Mouse (Mus musculus) hematopoietic stem cell, adult 5-6 weeks (primary cell): ENCODE measurements around the gene Ccdc62. TPM values are rescaled to one million over a fixed set of nuclear protein-coding genes. Genes with fewer than 3 reads are reported as not detected.

Experiments
- ATAC-seq, 2 experiments: fragments of 125-278 bp in 1 of 2; replicated peaks in 1 of 2; 2 replicates each; pipeline ENCODE4 v1.8.0; 2016 to 2017; ENCODE audit warnings: inconsistent platforms in 2 of 2, mild to moderate bottlenecking in 2 of 2, moderate number of reproducible peaks in 2 of 2, low read depth in 1 of 2, moderate TSS enrichment in 1 of 2; ENCODE audit not compliant: low FRiP score in 2 of 2, poor library complexity in 2 of 2, severe bottlenecking in 2 of 2, insufficient read depth in 1 of 2, low TSS enrichment in 1 of 2
- total RNA-seq: library from RNA; stranded (forward); fragments of 172-1452, 232-1000 nt; gene quantifications from 2 replicates; pipeline ENCODE4 v1.2.3, GENCODE M21; 2017

The Ccdc62 gene
- total RNA-seq, 1 experiment from 2014 or later: 6.2 TPM

DNA sequence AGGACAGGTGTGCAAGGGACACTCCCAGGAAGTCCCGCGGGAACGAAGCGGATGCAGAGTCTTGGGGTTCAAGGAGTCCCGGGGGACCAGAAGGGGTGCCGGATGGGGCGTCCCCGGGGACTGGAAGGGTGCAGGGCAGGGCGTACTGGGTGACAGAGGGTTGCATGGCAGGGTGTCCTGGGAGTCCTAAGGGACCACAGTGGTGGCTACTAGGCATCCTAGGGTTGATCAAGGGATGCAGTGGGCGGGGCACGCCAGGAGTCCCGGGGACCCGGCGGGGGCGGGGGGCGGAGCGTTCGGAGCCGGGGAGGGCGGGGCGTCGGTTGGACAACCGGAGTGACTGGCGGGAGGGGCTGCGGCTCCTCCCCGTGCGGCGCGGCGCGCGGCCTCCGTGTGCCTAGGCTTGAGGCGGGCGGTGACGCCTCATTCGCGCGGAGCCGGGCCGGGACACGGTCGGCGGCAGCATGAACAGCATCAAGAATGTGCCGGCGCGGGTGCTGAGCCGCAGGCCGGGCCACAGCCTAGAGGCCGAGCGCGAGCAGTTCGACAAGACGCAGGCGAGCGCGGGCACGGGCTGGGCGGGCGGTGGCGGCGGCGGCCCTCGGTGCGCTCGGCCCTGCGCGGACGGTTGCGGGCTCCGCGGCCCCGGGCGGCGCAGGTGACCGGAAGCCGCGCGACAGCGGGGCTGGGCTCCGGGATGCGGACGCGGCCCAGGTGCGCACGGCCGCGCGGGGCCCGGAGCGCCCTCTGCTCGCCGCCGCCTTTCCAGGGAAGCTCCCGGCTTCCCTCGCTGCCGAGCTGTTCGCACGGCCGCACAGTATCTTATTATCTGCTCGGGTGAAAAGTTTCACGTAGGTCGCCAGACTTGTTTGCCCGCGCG lies 43.1 kb downstream of the Ccdc62 start, which contains the start of gene Hip1r:
Gene Hip1r (plus strand): TSS at position 330 of the 880 bp plus-strand sequence.
- ATAC-seq: peak; percentile 31 to 43

DNA sequence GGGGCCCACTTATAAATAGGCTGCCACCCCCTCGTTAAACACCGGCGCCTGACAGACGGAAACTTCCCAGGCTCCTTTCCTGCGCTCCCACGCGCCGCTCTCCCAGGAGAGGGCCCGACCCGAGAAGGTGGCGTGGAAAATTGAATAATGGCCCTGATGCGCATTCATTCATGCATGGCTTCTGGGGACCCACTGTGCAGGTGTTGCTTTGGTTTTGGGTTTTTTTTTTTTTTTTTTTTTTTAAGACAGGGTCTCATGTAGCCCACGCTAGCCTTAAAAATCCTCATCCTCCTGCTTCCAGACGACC lies 43.7 kb downstream of the Ccdc62 start:
- ATAC-seq: no peak

DNA sequence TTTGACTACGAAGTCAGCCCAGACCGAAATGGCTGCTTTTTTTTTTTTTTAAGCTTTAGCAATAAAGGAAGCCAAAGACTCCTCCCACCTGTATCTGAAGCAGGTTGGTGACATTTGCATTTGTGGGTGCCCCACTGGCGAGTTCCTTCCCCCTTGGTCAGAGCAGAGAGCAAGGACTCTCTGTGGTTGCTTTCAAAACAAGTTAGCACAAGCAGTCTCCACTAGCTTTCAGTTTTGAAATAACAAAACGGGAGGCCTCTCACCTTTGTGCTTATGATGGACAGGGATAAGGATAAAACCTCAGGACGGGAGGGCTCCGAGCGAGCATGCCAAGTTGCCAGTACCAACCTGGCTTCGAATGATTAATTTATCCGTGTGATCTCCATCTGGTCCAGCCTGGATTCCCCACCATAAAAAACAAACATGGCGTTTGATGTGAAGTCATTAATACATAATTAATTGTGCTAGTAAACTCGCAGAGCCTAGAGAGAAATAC lies 44.2 kb downstream of the Ccdc62 start:
- peak; percentile 78 to 82 for ATAC-seq

DNA sequence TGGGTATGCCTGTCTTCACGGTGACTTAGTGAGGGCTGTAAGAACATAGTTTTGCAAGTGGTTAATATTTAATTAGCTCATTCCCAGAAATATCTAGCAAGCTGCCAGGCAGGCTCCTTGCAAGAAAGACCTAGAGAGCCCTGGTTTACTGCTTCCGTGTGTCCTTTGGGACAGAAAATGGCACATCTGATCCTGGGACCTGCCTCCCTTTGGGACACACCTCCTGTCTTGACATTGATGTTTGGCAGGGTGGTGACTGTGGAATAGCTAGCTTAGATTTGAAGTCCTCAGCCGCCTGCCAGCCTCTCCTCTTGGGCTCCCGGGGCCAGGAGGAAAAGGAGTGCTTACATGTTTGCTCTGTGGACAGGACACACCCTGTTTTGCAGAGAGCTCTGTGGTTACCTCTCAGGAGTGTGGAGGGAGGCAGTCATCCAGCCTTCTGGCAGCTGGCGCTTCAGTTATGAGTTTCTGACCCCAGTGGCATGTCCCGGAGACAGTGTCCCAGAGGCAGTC lies 45.2 kb downstream of the Ccdc62 start:
- no peak for ATAC-seq

DNA sequence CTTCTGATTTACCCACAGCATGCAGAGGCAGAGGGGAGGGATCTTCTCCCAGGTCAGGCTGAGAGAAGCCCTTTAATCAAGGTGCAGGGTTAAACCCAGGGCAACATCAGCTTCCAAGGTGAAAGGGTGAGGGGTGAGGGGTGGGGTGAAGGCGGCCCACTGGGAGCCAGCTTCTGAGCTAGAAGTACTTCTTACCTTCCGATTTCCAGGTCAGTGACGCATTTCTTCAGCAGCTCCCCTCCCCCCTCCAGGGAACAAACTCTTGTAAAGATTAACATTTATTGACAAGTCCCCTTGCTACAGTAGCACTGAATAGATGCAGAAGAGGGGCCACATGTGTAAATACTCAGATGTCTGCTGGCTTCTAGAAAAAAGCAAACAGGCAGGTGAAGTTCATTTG lies 46.8 kb downstream of the Ccdc62 start:
- no peak for ATAC-seq

DNA sequence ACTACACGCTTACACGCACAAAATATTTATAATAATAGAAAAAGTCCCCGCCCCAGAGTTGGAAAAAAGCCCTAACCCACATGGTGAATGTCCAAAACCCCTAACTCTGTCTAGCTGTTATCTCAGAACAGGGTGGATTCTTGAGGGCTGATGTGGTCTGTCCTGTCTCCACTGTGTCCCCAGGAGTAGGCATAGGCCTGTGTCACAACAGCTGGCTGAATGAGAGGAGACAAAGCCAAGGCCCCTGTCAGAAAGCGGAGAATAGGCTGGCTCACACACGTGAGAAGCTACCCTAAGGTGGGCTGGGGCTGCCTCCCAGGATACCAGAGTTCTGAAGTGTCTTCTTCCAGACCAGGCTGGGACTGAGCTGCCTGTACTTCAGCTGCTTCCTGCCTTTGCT lies 47.7 kb downstream of the Ccdc62 start:
- ATAC-seq: no peak

DNA sequence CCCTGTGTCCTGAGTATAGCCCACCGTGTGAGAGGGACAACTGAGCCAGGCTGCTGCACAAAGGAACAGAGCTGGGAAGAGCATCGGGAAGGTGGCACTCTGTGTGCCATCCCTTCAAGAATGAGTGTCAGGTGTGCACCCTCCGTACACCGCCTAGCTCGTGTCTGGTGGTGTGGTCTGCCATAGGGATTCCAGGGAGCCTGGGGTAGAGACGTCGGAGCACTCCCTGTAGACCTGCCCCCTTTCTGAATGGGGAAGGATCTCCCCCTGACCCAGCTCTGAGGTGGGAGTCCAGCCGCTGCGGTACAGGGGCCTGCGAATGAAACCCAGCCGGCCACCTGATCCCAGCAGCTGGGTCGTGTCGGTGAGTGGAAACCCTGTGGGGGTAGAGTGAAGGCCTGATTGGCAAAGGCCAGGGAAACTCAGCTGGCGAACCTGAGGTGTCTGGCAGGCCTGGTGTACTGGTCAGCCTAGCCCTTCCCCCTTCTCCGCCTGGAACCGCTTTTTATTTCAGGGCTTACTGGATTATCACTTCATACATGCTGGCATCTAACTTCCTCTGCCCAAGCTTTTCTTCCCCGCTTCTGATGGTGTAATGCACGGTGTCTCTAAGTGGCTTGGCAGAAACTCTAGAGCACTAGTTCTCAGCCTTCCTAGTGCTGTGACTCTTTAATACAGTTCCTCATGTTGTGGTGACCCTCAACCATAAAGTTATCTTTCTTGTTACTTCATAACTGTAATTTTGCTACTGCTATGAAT lies 48.9 kb downstream of the Ccdc62 start:
- ATAC-seq: peak in 1 of 2 experiments; percentile 30; a peak in 1 of 4 replicates

DNA sequence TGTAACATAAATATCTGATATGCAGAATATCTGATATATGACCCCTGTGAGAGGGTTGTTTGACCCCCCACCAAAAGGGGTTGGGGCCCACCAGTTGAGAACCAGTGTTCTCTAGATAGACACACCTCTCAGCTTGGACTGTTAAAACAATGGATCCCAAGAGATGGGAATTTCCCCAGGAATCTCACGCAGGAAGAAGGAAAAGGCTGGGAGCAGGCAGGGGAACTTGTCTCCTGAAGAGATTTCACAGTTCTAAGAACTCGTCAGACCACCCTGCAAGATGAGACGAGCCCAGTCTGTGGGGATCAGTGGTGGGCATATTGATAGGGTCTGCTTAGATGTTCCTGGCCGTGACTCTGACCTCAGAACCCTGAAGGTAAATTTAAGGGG lies 49.5 kb downstream of the Ccdc62 start:
- ATAC-seq: no peak

DNA sequence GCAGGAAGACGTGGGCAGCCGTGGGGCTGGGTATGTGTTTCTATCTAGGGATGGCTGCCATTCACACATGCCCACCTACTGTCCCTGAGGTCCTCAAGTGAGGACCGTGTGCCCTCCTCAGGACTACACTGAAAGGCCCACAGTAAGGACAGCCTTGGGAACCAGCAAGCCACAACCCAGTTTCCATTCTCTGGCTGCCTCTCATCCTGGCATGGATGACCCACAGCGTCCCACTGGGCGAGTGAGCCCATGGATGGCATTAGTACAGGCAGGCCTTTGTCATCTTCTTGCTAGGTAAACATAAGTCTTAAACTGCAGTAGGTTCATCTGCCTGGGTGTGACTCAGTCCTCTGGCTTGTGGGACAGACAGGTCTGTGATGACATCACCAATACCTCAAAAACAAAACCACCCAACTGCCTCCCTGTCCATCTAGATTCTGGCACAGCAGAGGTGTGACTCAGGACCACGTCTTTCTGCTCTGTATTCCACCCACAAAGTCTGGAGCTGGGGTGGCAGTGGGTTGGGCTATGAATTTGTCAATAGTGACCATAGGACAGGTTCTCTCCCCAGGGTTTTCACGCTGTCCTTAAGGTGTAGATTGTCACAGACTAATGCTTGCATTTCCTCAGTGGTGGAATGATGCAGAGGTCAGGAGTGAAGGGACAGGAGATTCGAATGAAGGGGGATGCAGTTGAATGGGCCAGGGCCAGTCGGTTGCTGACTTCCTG lies 50.2 kb downstream of the Ccdc62 start:
- 0 out of 4 replicates have a peak, but pooled peaks of 1 of the 2 experiments have one; percentile 14 for ATAC-seq

DNA sequence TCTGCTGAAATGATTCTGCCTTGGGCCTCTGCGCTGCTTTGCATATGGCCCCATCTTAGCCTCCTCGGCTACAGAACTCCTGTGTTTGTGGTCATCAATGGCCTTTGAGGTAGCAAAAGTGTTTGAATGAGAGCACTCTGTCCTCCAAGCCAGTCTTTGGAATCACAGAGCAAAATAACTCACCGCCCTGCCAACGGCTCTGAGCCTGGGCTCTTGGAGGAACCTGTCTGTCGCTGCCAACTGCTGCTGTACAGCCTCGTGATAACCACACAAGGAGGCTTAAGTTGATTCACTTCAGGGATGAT lies 50.7 kb downstream of the Ccdc62 start:
- ATAC-seq: no peak

DNA sequence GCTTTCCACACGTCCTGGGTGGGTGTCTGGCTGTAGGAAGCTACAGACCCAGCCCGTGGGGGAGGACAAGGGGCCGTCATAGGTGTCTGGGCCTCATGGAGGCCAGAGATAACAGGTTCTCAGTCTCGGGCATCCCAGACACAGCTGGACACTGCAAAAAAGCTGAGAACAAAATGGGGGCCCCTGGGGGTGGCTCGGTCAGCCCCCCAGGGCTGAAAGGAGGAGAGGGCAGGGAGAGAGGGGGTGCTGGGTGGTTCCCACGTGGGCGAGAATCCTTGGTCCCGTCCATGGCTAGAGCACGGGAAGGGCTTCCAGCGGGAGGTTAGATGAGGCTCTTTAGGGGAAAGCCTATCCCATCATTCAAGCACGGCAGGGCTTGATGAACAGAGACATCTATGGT lies 52.4 kb downstream of the Ccdc62 start:
- no peak for ATAC-seq

DNA sequence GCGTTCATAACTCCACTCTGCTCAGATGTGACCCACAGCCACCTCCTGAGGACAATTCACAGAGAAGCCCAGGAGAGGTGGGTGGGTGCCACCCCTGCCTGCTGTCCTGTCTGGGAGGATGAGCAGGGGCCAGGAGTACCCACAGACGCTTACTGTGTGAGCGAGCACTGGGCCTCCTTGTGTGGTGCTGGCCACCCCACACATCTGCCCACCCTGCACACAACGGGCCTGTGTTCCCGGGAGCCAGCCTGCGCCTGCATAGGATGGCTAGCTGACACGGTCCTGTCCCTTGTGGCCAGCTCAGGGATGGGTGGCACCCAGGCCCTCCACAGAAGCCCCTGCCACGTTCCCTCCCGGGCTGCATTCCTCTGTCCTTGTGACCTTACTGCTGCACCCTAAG lies 55.0 kb downstream of the Ccdc62 start:
- ATAC-seq: no peak

DNA sequence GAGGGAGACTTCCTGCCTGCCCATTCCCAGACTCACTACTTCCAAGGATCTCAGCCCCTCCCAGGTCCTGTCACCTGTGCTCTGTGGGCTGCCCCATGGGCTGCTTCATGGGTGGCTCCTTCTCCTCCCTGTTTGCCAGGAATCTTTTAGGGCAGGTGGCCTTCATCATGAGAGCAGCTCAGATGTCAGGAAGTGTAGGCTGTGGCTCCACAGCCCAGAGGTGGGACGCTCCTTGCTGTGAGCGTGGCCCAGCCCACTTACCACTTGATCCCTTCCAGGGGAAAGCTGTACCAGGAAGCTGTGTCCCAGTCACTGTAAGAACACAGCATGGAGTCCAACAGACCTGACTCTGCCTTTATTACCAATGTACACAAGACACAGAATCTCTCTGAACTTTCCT lies 56.4 kb downstream of the Ccdc62 start:
- ATAC-seq: no peak

DNA sequence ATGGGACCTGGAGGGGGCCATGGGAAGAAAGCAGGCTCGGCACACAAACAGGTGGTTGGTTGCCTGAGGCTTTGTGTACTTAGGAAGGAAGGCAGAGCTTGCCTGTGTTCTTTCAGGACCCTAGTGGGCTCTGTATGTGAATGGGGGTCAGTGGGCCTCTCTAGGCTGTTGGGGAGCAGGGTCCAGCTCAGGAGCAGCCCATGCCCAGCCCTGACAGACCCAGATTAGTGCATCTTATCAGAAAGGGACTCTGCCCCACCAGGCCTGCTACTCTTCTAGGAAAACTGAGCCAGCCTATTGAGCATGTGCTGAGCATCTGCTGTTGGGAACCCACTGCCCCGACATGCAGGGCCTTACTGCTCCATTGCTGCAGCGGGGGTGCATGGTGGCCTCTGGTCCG lies 57.0 kb downstream of the Ccdc62 start:
- ATAC-seq: no peak

DNA sequence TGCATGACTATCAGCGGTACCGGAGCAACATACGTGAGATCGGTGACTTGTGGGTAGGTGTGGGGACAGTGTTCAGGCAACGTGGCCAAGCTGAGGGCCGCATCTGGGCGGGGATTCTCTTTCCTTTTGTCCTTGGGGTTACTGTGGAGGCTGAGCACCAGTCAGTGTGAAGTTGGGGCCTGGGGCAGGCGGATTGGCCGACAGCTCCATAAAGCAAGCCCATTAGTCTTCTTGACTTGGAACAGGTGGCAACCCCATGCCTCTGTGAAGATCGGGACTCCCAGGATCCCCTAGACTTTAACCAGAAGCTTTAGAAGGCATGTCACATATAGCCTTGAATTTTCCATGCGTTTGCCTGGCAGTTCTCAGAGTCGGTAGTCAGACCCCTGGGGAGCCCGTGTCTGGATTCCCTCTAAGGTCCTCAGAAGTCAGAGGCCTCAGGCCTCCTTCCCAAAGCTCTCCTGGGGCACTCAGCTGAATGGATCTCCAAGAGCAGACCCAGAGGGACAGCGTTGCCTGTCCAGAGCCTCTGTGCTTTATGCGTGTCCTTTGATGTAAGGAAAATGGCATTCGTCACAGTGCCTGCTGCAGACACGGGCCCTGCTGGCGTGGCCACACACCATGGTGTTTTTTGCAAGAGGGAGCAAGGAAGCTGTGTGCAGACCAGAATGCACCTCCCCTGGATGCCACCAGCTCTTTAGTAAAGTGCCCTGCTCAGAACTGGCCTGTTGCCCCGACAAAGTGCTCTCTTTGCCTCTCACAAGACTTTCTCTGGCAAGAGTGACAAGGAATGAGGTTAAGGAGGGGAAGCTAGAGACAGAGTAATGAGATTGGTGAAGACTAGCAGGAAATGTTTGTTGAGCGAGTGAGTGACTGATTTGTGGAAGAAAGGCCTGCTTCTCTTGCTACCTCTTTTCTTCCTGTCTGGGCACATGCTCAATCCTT lies 59.7 kb downstream of the Ccdc62 start:
- no peak for ATAC-seq

DNA sequence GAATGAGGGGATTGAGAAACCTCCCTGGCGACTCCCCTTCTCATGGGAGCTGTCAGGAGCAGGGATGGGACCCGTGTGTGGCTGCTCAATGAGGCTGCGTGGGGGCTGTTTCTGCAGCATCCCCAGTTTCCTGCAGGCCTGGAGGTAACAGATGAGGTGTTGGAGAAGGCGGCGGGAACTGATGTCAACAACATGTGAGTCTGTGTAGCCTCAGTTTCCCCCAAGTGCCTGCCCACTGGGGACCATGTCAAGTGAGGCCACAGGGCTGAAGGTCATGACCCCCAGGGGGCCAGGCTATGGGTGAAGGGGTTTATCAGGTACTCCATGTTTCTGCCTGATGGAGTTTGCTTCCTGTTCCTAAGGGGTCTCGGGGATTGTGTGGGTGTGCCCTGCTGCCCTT lies 60.8 kb downstream of the Ccdc62 start:
- ATAC-seq: no peak

DNA sequence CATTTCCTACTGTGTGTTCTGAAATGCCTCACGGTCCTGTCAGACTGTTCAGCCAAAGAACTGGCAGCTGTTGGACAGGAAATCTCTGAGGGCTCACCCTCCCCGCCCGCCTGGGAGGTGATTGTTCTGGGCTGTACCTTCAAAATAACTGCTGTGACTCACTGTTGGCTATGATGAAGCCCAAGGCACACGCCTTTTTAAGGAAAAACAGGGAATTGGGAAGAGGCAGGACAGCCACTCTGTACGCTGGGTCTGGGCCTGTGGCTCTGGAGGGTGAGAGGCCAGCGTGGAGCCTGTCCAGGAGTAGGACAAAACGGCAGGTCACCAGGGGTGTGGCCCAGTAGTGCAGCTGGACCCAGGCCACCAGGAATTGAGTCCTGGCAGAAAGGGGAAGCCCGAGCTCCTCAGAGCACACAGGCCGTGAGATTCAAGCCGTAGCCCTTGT lies 61.7 kb downstream of the Ccdc62 start:
- ATAC-seq: peak; percentile 43 to 54
